Mouse (Mus musculus) hindbrain, embryonic 14.5 days (tissue): ENCODE results near the gene 2010111I01Rik. TPM values are rescaled to one million over a fixed set of nuclear protein-coding genes. Genes with fewer than 3 reads are reported as not detected.
A peak's percentile ranks its signal among the peaks of the same experiment; 100 is the strongest.
"Not testable (repeated sequence)": the region's sequence is repeated elsewhere in the genome, so short reads cannot be mapped to it uniquely, and the experiment has no call there.

Experiments
- ATAC-seq: fragments of 200-750 bp; cut with Nextera tagmentation; 2 replicates; pipeline ENCODE4 v1.8.0; 2017; ENCODE audit warnings: moderate number of reproducible peaks, mild to moderate bottlenecking, moderate TSS enrichment, moderate library complexity; ENCODE audit not compliant: low FRiP score
- DNase-seq: peaks from one replicate; pipeline ENCODE4 v3.0.0-alpha.2; 2015; ENCODE audit warnings: low spot score
- H3K27ac ChIP-seq: fragments of 300-500 bp; sonication (generic); 2 replicates; pipeline ENCODE4 v1.5.1; 2014; ENCODE audit warnings: mild to moderate bottlenecking, moderate library complexity
- H3K27me3 ChIP-seq: fragments of 300-500 bp; sonication (generic); 2 replicates; pipeline ENCODE4 v1.6.1; 2014; ENCODE audit warnings: mild to moderate bottlenecking, low read length, mixed read lengths; ENCODE audit not compliant: control insufficient read depth, insufficient read depth
- H3K36me3 ChIP-seq: fragments of 300-500 bp; sonication (generic); replicated peaks from 2 replicates; pipeline ENCODE4 v1.6.1; 2014; ENCODE audit not compliant: control insufficient read depth, insufficient read depth
- H3K4me1 ChIP-seq: fragments of 300-500 bp; sonication (generic); replicated peaks from 2 replicates; pipeline ENCODE4 v1.6.1; 2014; ENCODE audit warnings: antibody characterized with exemption, low read length, mixed read lengths; ENCODE audit not compliant: control insufficient read depth, insufficient read depth
- H3K4me2 ChIP-seq: fragments of 300-500 bp; sonication (generic); replicated peaks from 2 replicates; pipeline ENCODE4 v1.6.1; 2014; ENCODE audit warnings: mild to moderate bottlenecking, moderate library complexity
- H3K4me3 ChIP-seq: fragments of 300-500 bp; sonication (generic); replicated peaks from 2 replicates; pipeline ENCODE4 v1.5.1; 2014; ENCODE audit warnings: mild to moderate bottlenecking, low read length
- H3K9ac ChIP-seq: fragments of 300-500 bp; sonication (generic); 2 replicates; pipeline ENCODE4 v1.6.1; 2014
- H3K9me3 ChIP-seq: fragments of 300-500 bp; sonication (generic); 2 replicates; pipeline ENCODE4 v1.6.1; 2016; ENCODE audit warnings: low read length; ENCODE audit not compliant: control insufficient read depth
- WGBS: fragments of 180-500 bp; shearing (Covaris S2); extraction: QIAGEN DNeasy Blood & Tissue Kit; methylation state at CpG from one replicate; pipeline ENCODE4 v1.1.7; 2014; 5-methylcytosine and 5-hydroxymethylcytosine counted together
- polyA plus RNA-seq: library from polyadenylated mRNA; unstranded; fragments of >200 nt; fragmentation: Nextera tagmentation; extraction: Ambion mirVana; gene quantifications from 2 replicates; pipeline ENCODE4 v1.2.1, GENCODE M21; 2014

Gene 2010111I01Rik
- polyA plus RNA-seq: 29.6 and 32.6 TPM in 2 replicates

GRCm38 (mm10) chr13:62964640-62965311 is at the start of gene 2010111I01Rik:
2010111I01Rik (plus strand) TSS chr13:62964893.
- H3K9ac ChIP-seq: peak within 1 kb of the TSS; percentile 61
- peak within 1 kb of the TSS; percentile 77 for H3K4me2 ChIP-seq
- H3K27ac ChIP-seq: peak within 1 kb of the TSS; percentile 40; the same call in 1 of the 2 replicates
- no peaks in the 10 kb centered on the region for H3K36me3 ChIP-seq
- H3K4me3 ChIP-seq: peak within 1 kb of the TSS; percentile 52
- H3K27me3 ChIP-seq: no peaks in the 10 kb centered on the region
- ATAC-seq: peak; percentile 95
- peak; percentile 100 for DNase-seq
- H3K9me3 ChIP-seq: no peaks in the 10 kb centered on the region
- WGBS: under 1% methylated on average over 41 of the region's 41 CpGs
- peaks cover 10% of the 10 kb centered on the region; the same call in 1 of the 2 replicates for H3K4me1 ChIP-seq

DNA sequence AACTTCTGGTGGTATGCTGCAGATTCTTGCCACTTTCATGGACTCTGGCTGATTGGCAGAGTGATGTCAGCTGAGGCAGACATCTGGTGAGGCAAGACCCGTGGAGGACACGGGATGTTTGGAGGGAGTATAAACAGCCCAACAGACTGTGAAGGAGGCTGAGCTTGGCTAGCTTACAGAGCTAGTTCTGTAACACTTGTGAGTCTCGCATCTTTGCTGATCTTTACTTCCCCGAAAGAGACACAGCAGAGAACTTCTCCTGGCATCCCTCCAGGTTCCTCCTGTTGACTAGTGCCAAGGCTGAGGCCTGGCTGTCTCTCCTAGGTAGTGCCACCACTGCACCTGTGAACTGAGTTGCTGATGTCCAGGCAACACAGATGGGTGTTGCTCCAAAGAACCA is 48.0 kb upstream of the 2010111I01Rik start:
- Histone ChIP-seq H3K4me2 (no peak overlapping the region), H3K27me3 (no peaks in the 10 kb centered on the region), H3K27ac (no peak overlapping the region), H3K36me3 (no peaks in the 10 kb centered on the region), H3K4me1 (no peaks in the 10 kb centered on the region), H3K4me3 (no peak overlapping the region), H3K9ac (no peak overlapping the region), H3K9me3 (no peaks in the 10 kb centered on the region)
- 65% methylated on average over 4 of the region's 4 CpGs for WGBS
- DNase-seq: no peak
- no peak for ATAC-seq

- H3K4me1 ChIP-seq: no peaks in the 10 kb centered on the region
- no peak overlapping the region for H3K4me3 ChIP-seq
- H3K9ac ChIP-seq: no peak overlapping the region
- H3K27me3 ChIP-seq: no peaks in the 10 kb centered on the region
- H3K27ac ChIP-seq: 0 out of 2 replicates have a peak overlapping the region, but pooled peaks have one; percentile 32
- 56% methylated on average over 1 of the region's 1 CpGs for WGBS
- H3K36me3 ChIP-seq: no peaks in the 10 kb centered on the region
- H3K4me2 ChIP-seq: no peak overlapping the region
- DNase-seq: peak; percentile 57
- peak; percentile 70; the same call in 1 of the 2 replicates for ATAC-seq
- no peaks in the 10 kb centered on the region for H3K9me3 ChIP-seq
Measured at GRCm38 (mm10) chr13:62917416-62918110, 47.1 kb upstream of the 2010111I01Rik start.

DNA sequence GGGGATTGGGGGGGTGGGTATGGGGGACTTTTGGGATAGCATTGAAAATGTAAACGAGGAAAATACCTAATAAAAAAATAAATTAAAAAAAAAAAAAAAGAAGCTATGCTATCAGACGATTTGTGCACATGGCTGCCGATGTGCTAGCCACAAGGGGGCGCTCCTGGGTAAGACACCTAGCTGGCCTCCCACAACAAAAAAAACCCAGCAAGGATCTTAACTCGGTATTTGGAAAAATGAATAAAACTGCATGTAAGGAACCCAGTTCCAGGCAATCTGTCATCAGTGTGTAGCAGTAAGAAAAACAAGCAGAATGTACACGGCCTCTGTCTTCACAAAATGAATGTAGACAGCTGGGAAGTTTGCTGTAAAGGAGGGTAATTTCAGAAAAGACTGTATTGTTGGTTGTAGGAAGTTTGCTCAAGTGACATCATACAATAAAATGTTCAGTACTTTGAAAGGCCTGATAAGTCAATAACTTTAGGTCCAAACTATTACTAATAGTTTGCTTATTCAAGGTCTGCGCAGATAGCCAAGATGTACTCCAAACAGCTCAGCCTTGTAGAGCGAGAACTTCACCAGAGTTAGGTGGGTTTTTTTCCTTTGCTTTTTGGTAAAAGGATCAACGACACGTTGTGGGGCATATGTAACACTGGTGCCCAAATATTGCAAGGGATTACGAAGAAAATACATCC is 44.9 kb upstream of the 2010111I01Rik start:
- WGBS: 41% methylated on average over 11 of the region's 11 CpGs

GRCm38 (mm10) chr13:62922645-62923044 is 42.0 kb upstream of the 2010111I01Rik start:
- Histone ChIP-seq H3K4me3 (no peak overlapping the region), H3K4me2 (no peak overlapping the region), H3K27ac (no peak overlapping the region), H3K4me1 (no peaks in the 10 kb centered on the region), H3K9ac (no peak overlapping the region), H3K9me3 (no peaks in the 10 kb centered on the region), H3K36me3 (no peaks in the 10 kb centered on the region), H3K27me3 (no peaks in the 10 kb centered on the region)
- DNase-seq (no peak), ATAC-seq (no peak)
- 84% methylated on average over 3 of the region's 3 CpGs for WGBS

More for the DNA sequence above, 44.9 kb upstream of the 2010111I01Rik start:
- Histone ChIP-seq H3K4me3 (no peak overlapping the region), H3K27me3 (no peaks in the 10 kb centered on the region), H3K9me3 (no peaks in the 10 kb centered on the region), H3K27ac (no peak overlapping the region), H3K4me1 (no peaks in the 10 kb centered on the region), H3K9ac (no peak overlapping the region), H3K4me2 (no peak overlapping the region), H3K36me3 (no peaks in the 10 kb centered on the region)
- DNase-seq (peak; percentile 83), ATAC-seq (no peak)

- H3K36me3 ChIP-seq: no peaks in the 10 kb centered on the region
- H3K4me2 ChIP-seq: no peak overlapping the region
- H3K9ac ChIP-seq: no peak overlapping the region
- ATAC-seq (no peak), DNase-seq (no peak)
- H3K27me3 ChIP-seq: no peaks in the 10 kb centered on the region
- no peak overlapping the region for H3K27ac ChIP-seq
- no peaks in the 10 kb centered on the region for H3K9me3 ChIP-seq
- no peaks in the 10 kb centered on the region for H3K4me1 ChIP-seq
- H3K4me3 ChIP-seq: no peak overlapping the region
- 78% methylated on average over 8 of the region's 8 CpGs for WGBS
Measured at GRCm38 (mm10) chr13:62923182-62923581, 41.5 kb upstream of the 2010111I01Rik start.

GRCm38 (mm10) chr13:62926479-62926878 is 38.2 kb upstream of the 2010111I01Rik start:
- DNase-seq (peak; percentile 47), ATAC-seq (0 out of 2 replicates have a peak, but pooled peaks have one; percentile 43)
- Histone ChIP-seq H3K9me3 (no peaks in the 10 kb centered on the region), H3K27me3 (no peaks in the 10 kb centered on the region), H3K27ac (no peak overlapping the region), H3K4me1 (no peaks in the 10 kb centered on the region), H3K36me3 (no peaks in the 10 kb centered on the region), H3K9ac (no peak overlapping the region), H3K4me3 (no peak overlapping the region), H3K4me2 (no peak overlapping the region)
- WGBS: 86% methylated on average over 1 of the region's 1 CpGs

GRCm38 (mm10) chr13:62927470-62927869 is 37.2 kb upstream of the 2010111I01Rik start:
- H3K9me3 ChIP-seq: no peaks in the 10 kb centered on the region
- H3K4me2 ChIP-seq: no peak overlapping the region
- WGBS: 92% methylated on average over 1 of the region's 1 CpGs
- H3K9ac ChIP-seq: no peak overlapping the region
- no peak overlapping the region for H3K4me3 ChIP-seq
- H3K27me3 ChIP-seq: no peaks in the 10 kb centered on the region
- DNase-seq: no peak
- ATAC-seq: no peak
- no peaks in the 10 kb centered on the region for H3K36me3 ChIP-seq
- no peaks in the 10 kb centered on the region for H3K4me1 ChIP-seq
- no peak overlapping the region for H3K27ac ChIP-seq

DNA sequence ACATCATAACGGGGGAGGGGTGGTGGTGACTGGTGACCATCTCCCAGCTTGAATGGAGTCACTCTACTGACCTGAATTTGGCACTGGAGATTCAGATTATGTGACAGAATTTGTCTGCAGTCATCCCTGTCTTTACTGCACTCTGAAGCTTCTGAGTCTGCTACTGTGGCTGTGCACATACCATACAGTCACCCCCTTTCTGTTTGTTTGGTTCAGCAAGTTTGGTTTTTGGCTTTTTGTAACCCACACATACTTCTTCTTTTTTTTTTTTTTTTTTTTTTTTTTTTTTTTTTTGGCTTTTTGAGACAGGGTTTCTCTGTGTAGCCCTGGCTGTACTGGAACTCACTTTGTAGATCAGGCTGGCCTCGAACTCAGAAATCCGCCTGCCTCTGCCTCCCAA is 35.5 kb upstream of the 2010111I01Rik start:
- not testable (repeated sequence) for H3K4me2 ChIP-seq, H3K27ac ChIP-seq, DNase-seq, H3K9ac ChIP-seq, H3K4me3 ChIP-seq, H3K36me3 ChIP-seq, H3K4me1 ChIP-seq, H3K9me3 ChIP-seq, ATAC-seq, H3K27me3 ChIP-seq
- 86% methylated on average over 3 of the region's 3 CpGs for WGBS
